Mouse (Mus musculus) megakaryocyte, embryonic 14.5 days (primary cell): ENCODE results near the gene Cisd2. TPM values are rescaled to one million over a fixed set of nuclear protein-coding genes. Genes with fewer than 3 reads are reported as not detected.

Experiments
- H3K27me3 ChIP-seq: replicated peaks from 2 replicates; pipeline ENCODE3; 2012; ENCODE audit warnings: inconsistent platforms
- H3K36me3 ChIP-seq: replicated peaks from 2 replicates; pipeline ENCODE3; 2012; ENCODE audit warnings: low read length, inconsistent platforms, mixed read lengths
- H3K4me1 ChIP-seq: 2 replicates; pipeline ENCODE4 v1.6.1; 2012; ENCODE audit warnings: inconsistent platforms
- H3K4me3 ChIP-seq: replicated peaks from 2 replicates; pipeline ENCODE3; 2012; ENCODE audit warnings: moderate library complexity, mild to moderate bottlenecking, inconsistent platforms
- H3K9me3 ChIP-seq: 2 replicates; pipeline ENCODE4 v1.6.1; 2012; ENCODE audit warnings: inconsistent platforms
- FLI1 ChIP-seq: IDR thresholded peaks from 2 replicates; pipeline ENCODE4 v1.6.1; 2012; ENCODE audit warnings: low read length, inconsistent platforms, mixed read lengths
- GATA1 ChIP-seq: IDR thresholded peaks from 3 replicates; pipeline ENCODE4 v1.6.1; 2012; ENCODE audit warnings: mixed read lengths, low read length, inconsistent platforms, borderline replicate concordance
- polyA plus RNA-seq: library from polyadenylated mRNA; stranded (reverse); fragments of >175 nt; gene quantifications from 2 replicates; pipeline ENCODE4 v1.2.3, GENCODE M21; 2012; ENCODE audit warnings: low replicate concordance; ENCODE audit not compliant: insufficient read depth

Gene Cisd2
- polyA plus RNA-seq, 1 experiment = 20.5 TPM

GRCm38 (mm10) chr3:135395085-135395484 lies 28.6 kb downstream of the Cisd2 start:
- Histone ChIP-seq H3K9me3 (no peaks in the 10 kb centered on the region), H3K4me1 (peaks cover 18% of the 10 kb centered on the region), H3K27me3 (peaks cover 4% of the 10 kb centered on the region), H3K36me3 (no peaks in the 10 kb centered on the region), H3K4me3 (no peak overlapping the region)
- TF ChIP-seq GATA1 (no peak), FLI1 (no peak)

DNA sequence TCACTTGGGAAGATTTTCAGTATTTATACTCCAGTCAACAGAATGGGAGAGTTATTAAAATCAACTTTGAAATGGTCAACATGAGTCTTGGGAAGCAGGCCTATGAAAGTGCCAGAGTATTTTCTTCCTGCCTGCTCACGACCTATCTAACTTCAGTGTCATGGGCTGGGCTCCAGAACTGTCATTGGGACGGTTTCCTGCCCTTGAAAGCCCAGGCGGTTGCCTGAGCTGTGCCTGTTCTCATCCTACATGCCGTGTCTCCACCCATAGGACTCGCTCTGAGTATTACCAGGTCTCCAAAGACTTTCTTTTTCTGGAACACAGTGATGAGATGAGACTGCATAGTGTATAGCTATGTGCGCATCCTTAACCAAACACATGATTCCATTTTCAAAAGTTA lies 30.5 kb downstream of the Cisd2 start:
- H3K36me3 ChIP-seq = no peaks in the 10 kb centered on the region
- TF ChIP-seq GATA1 (no peak), FLI1 (no peak)
- no peaks in the 10 kb centered on the region for H3K9me3 ChIP-seq
- no peak overlapping the region for H3K4me3 ChIP-seq
- peaks cover 2% of the 10 kb centered on the region for H3K27me3 ChIP-seq
- peaks cover 18% of the 10 kb centered on the region for H3K4me1 ChIP-seq

DNA sequence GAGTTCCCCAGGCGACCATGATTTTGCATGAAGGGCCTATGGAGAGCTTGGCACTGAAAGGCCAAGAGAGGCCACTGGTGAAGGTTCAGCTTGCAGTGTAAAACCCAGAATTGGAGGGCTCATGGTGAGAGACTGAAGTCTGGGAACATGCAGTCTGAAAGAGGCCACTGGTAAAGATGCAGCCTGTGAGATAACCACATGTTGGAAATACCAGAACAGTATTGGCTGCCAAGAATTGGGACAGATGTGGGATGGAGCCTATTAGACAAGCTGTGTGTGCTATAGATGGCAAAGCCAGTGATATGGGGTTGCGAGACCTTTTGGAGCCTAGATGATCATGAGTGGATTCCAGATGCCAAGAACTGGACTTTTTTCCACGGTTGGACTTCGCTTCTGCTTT lies 43.9 kb downstream of the Cisd2 start:
- Histone ChIP-seq H3K9me3 (no peaks in the 10 kb centered on the region), H3K4me3 (no peak overlapping the region), H3K36me3 (no peaks in the 10 kb centered on the region), H3K27me3 (peaks cover 4% of the 10 kb centered on the region), H3K4me1 (no peaks in the 10 kb centered on the region)
- TF ChIP-seq FLI1 (no peak), GATA1 (no peak)

DNA sequence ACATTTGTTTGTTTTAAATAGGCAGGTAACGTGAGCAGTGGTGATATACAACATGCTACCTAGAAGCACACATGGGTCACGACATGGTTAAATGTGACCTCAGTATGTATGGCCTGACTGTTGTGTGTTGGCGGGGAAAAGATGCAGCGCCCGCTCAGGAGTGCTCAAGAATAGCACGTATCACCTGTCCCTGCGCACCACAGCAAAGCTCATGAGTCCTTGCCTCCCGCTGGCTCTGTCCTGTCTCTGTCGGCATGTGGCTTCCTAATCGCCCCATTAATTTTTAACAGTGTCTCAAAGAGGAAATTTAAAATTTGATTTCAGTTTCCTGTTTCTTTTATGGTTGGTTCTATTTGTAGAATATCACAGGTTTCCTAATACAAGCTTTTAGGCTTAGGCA lies 46.3 kb downstream of the Cisd2 start:
- H3K9me3 ChIP-seq = no peaks in the 10 kb centered on the region
- TF ChIP-seq FLI1 = no peak
- no peak for TF ChIP-seq GATA1
- H3K27me3 ChIP-seq = peaks cover 2% of the 10 kb centered on the region
- peak overlapping the region; percentile 18 for H3K4me3 ChIP-seq
- no peaks in the 10 kb centered on the region for H3K36me3 ChIP-seq
- no peaks in the 10 kb centered on the region for H3K4me1 ChIP-seq

GRCm38 (mm10) chr3:135375836-135376235 lies 47.9 kb downstream of the Cisd2 start:
- H3K27me3 ChIP-seq = peaks cover 2% of the 10 kb centered on the region
- H3K4me1 ChIP-seq = no peaks in the 10 kb centered on the region
- no peak overlapping the region for H3K4me3 ChIP-seq
- H3K36me3 ChIP-seq = no peaks in the 10 kb centered on the region
- TF ChIP-seq GATA1 (no peak), FLI1 (no peak)
- no peaks in the 10 kb centered on the region for H3K9me3 ChIP-seq

DNA sequence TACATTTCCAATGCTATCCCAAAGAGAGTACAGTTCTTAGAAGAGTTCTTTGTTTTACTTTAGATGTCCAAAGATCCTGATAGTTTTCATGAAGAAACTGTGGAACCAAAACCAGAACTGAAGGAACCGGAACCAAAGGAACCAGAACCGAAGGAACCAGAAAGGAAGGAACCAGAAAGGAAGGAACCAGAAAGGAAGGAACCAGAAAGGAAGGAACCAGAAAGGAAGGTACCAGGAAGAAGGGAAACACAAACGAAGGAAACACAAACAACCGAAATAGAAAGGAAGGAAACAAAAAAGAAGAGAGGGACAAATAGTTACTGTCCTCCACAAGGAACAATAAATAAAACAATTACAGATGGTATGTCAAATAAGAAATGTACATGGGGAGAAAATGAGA lies 66.3 kb downstream of the Cisd2 start:
- no peak for TF ChIP-seq GATA1
- no peak for TF ChIP-seq FLI1
- no peak overlapping the region for H3K4me3 ChIP-seq
- peaks cover 5% of the 10 kb centered on the region for H3K27me3 ChIP-seq
- H3K4me1 ChIP-seq = no peaks in the 10 kb centered on the region
- no peaks in the 10 kb centered on the region for H3K36me3 ChIP-seq
- no peaks in the 10 kb centered on the region for H3K9me3 ChIP-seq

Other genes starting within 250 kb of the Cisd2 start
- gene Cenpe, start 211.4 kb downstream of the Cisd2 start, polyA plus RNA-seq = 4.3 TPM in 1 of 2 replicates, not detected in the other
- gene Bdh2, start 142.7 kb downstream of the Cisd2 start, polyA plus RNA-seq = not detected in 2 replicates
- not detected in 2 replicates for gene Slc9b2, start 116.2 kb downstream of the Cisd2 start, polyA plus RNA-seq
- gene Slc9b1, start 75.9 kb downstream of the Cisd2 start, polyA plus RNA-seq = not detected in 2 replicates
- 185 and 391 TPM in 2 replicates for gene Ube2d3, start 14.2 kb upstream of the Cisd2 start, polyA plus RNA-seq
- gene Manba, start 61.7 kb upstream of the Cisd2 start, polyA plus RNA-seq = 1.7 TPM in 1 of 2 replicates, not detected in the other